Mouse (Mus musculus) left cerebral cortex, postnatal 4 days (tissue): ENCODE measurements around the gene Rpain. TPM values are rescaled to one million over a fixed set of nuclear protein-coding genes. Genes with fewer than 3 reads are reported as not detected.

Experiments used
- DNase-seq: peaks from one replicate; pipeline ENCODE4 v3.0.0-alpha.2; 2022
- intact Hi-C: fragments of 180-260 bp; cut with DNase I; formaldehyde crosslinking; loops from one replicate; pipeline ENCODE4 v1.15.1; 2025
- total RNA-seq, 2 experiments: library from RNA; stranded (reverse); gene quantifications; 2 replicates each; pipeline ENCODE4 v1.2.3; 2021

Rpain gene
- 10 to 100 TPM; 50.2 to 50.7 TPM for total RNA-seq

DNA sequence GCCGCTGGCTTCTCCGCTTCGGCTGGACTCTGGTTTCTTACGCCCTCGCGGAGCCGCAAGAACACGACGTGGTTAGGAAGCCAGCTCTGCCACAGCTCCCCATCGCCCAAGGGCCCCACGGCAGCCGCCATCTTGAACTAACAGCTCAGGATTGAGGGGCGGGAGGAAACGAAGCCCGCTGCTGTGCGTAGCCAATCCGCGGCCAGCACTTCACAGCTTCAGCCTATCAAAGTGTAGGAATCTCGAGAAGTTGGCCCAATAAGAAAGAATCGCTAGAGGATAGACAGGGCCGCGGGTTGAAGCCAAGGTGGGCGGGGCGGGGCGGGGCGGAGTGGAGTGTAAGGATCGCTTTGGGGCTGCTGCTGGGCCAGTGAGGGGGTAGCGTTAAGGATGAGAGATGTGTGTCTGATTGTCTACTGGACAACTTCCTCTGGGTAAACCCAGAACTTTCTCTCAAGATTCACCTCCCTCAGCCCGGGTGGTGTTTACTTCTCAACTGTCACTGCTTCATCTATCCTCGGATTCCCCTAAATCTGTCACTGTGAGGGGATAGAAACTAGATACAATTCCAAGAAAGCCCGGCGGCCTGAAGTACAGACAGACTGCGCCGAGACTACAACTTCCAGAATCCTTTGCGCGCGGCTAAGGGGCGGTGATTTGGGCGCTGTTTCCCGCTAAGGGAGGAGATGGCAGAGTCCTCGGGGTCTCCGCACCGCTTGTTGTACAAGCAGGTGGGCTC, at the start of gene Rpain, which contains the start of gene Nup88:
Gene Rpain (plus strand): TSS at position 393 of the 739 bp plus-strand sequence.
Gene Nup88 (minus strand): TSS at position 153 of the 739 bp plus-strand sequence.
- peak; percentile 94 for DNase-seq
- intact Hi-C loops = no loop called here

DNA sequence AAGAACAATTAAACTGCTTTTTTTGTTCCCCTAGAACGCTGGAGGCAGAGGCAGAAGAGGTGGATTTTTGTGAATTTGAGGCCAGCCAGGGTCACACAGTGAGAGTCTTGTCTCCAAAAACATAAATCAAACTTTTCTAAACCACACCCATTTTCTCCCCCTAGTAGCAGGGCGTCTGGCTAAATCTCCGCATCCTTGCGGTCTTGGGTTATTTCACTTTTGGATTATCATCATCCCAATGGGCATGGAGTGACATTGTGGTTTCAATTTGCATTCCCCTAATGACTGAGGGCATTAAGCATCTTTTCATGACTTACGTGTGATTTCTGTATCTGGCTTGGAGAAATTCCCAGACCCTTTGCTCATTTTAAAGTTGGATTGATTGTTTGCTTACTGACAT, 38.6 kb upstream of the Rpain start:
- intact Hi-C loops = no loop called here
- no peak for DNase-seq

DNA sequence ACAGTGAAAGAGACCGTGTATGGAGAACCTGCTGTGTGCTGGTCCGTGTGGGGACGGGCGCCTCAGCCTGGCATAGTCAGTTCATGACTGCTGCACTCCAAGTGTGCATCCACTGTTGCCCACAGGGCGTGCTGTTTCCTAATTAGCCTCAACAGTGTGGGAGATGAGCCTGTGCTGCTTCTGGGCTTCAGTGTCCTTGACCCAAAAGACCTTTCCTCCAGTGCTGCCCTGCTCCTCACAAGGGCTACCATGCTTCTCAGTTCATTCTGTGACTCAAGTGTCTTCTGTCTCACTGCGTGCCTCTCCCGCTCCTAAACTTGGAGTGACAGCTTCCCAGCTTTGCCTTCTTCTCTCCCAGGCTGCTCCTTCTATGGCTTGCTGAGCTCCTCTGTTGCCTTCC, 34.7 kb upstream of the Rpain start:
- intact Hi-C loops = no loop called here

DNA sequence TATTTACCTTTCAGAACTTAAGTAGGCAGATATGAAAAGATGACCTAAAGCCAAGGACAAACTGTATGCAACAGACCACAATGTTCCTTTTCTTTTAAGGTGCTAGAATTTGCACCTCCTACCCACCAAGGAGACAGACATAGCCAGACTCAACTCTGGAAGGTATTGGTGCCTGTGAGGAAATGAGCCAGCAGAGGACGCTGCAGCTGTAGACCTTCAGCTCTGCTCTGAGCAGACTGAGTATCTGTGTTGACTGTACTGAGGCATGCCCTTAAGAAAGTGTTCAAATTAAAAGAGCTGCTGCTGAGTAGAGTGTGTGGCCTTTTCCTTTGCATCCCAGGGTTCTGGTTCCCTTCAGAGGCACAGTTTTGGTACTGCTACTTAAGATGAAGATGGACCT, 27.4 kb upstream of the Rpain start:
- DNase-seq = no peak
- intact Hi-C loops = no loop called here

More for the DNA sequence above, 34.7 kb upstream of the Rpain start:
- peak; percentile 1 for DNase-seq

DNA sequence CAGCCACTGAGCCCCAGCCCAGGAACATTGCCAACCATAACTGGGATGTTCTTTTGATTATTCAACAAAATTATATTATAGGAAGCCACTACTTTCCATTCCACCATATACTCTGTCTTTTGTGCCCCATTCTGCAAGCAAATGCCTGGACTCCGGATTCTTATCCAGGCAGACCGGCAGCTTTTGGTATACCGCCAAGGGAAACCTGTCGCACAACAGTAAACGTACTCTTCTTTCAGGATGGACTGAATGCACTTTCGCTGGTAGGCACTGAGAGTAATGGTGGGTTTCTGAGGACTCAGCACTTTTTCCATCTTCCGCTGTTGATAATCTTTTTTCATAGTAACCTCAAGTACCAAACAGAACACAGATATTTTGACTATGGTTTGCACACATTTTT, 26.4 kb upstream of the Rpain start:
- peak; percentile 11 for DNase-seq
- intact Hi-C loops = no loop called here

DNA sequence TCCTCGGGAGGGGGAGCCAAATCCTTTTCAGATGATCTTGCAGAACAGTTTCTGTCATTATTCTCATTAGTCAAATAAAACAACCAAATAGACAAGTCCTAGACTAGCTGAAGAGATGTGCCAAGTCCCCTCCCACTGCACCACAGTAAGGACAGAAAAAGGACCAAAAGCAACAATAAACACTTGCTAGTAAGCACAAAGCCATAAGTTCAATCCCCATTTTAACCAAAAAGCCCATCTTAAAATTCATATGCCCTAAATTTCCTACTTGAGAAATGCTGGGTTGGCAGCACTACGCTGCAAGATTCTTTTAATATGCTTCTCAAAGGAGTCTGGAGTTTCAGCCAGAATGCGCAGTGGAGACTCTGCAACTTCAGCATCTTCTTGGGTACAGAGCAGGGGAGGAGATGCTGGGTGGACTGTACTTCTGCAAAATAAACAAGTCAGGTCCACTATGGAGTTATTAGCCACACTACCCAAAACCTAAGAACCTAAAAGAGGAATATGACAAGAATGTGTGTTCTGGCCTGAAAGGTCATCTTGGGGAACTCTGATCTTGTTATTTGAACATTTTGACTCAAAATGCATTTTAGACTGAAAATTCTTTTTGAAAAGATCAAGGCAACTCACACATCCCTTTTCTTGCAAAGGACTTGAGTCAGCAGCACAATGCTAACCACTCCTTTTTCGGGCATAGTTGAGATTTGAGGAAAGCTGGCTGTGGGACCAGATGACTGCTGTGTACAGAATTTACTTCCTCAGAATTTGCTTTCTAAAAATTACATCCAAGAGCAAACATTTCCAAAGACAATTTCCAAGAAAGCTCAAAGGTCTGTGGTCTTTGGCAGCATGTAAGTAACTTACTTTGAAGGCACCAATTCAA, 24.8 kb upstream of the Rpain start:
- intact Hi-C loops = no loop called here

DNA sequence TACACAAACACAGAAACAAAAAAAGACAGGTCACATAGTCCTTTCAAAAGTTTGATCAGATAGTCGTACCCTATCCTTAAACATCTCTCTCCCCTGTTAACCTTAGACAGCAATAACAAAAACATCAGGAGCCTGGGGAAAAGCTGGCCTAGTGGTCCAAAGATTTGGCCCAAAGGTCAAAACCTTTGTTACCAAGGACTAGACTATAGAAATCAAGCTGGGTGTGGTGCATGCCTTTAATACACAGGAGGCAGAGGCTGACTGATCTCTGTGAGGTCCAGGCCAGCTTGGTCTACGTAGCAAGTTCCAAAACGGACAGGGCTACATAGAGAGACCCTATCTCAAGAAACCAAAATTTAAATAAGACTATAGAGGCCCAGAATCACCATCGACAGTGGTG, 15.3 kb upstream of the Rpain start:
- no peak for DNase-seq
- intact Hi-C loops = no loop called here

More for the DNA sequence above, 24.8 kb upstream of the Rpain start:
- DNase-seq = no peak

DNA sequence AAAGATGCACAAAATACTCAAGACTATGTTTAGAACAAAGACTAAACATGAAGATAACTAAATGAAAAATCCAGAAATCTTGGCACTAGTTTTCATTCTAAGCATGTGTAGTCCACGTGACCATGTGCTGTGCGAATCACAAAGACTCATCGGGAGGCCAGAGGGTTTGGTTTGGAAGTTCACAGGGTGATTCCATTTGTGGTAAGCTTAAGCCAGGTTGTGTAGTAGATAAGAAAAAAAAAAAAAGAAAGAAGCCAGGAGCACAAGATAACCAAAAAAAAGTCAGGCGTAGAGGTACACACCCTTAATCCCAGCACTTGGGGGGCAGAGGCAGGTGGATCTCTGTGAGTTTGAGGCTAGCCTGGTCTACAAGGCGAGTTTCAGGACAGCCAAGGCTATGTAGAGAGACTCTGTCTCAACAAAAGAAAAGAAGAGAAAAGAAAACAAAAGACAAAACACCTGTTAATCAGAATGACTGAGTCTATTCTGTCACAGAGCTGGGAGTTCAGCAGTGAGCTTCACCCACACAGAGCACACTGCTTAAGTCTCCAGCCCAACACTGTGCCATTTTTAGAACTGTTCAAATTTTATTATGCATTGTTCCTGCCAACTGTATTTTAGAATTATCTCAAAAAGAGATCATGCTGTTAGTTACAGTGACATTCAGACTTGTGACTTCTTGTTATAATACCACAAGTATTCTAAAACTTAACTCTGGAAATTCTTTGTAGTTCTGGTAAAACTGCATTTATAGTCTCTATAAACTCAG, 9.0 kb upstream of the Rpain start:
- no peak for DNase-seq
- intact Hi-C loops = no loop called here

DNA sequence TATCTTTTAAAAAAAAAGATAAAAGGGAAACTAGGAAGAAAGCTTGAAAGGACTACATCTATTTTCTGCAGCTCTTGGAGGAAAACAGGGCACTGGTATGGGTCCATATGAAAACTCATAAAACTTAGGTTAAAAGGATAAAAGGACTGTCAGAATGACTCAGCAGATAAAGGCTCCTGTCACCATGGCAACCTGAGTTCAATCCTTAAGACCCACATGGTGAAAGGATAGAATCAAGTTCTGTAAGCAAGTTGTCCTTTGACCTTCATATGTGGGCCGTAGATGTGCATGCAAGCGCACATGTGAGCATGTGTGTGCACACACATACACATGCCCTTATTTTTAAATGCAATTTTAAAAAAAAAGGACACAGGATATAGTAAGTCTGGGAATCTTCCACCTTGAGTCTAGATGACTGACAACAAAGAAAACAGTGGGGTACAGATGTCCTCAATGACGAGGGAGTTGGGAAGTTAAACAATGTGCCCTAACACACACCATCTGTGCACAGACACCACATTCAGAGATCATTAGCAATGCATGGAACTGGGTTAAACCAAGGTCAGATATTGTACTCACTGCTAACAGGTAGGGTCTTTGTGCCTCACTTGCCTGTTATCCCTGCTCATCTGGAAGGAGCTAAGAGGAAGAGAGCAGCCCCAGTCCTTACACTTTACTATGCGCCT, 5.6 kb upstream of the Rpain start:
- intact Hi-C loops = no loop called here
- no peak for DNase-seq

DNA sequence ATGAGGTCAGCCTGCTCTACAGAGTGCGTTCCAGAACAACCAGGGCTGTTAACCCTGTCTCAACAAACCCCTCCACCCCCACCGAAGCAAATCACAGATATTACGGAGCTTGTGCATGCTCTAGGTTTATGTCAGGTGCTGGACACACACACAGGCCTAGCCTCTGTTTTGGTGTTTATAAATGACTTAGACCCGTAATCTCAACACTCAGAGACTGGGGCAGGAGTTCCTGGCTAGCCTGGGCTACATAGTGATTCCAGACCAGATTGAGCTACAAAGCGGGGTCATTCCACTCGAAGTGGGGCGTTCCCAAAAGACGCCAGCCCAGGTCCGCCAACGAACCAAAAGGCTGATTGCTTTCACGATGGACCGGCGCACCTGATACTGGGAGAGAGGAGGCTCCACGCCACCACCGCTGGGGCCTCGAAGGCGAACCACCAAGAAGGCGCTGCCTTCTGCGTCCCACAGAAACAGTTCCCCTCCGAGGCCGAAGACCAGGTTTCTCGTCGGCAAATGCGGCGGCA, 680 bp upstream of the Rpain start:
- intact Hi-C loops = no loop called here

DNA sequence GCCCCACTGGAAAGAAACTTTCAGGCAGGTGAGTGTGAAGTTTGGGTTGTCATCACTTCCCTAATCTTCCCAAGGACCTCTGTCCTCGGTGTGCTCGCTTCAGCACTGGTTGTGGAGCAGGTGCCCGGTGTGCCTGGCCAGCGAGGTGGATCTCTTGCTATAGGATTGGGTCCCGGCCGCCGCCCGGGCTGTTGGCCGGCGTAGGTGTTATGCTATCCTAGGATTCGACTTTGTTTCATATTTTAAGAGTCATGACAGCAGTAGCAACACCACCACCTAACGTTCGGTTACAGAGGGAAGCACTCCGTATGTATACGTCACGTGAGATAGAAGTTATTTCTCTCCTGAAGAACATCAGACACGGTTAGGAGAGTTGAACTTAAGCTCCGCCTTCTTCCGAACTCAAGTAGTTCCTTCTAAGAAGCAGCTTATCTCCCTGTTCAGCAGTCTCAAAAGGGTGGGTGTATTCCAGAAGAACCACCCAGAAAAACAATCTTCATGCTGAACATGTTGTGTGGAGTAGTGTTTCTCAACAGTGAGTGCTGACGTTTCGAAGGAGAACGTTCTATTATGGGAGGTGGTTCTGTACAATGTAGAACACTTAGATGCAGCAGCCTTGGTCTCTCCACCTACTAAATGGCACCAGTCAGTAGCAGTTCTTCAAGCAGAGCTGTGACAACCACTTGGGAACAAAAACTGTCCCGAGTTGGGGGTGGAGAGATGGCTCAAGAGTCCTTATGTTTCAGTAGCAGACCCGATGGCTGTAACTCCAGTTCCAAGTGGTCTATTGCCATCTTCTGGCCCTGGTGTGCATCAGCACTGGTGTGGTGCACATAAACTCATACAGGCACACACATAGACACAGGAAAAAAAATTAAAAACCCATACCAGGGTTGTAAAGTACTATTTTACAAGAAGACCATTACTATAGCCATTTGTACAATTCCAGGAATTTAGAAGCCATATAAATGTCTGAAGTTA, 837 bp downstream of the Rpain start:
- no peak for DNase-seq
- intact Hi-C loops = no loop called here

More for the DNA sequence above, 680 bp upstream of the Rpain start:
- no peak for DNase-seq

DNA sequence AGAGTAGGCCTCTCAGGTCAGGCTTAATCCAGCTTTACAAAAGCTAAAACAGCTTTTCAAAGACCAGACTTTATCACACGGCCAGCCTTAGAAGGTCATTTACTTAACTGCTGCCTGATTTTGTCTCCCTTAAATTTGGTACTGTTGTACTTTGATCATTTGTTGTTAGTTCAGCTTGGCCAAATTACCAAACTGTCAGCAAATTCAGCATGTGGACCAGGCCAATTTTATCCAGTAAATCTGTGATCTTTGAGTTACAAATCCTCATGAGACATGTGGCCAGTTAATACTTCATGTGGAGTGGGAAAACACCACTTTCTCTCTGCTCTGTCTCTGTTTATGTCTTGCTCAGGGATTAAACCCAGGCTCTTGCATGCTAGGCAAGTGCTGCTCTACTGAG, 2.6 kb downstream of the Rpain start:
- no peak for DNase-seq
- intact Hi-C loops = no loop called here

DNA sequence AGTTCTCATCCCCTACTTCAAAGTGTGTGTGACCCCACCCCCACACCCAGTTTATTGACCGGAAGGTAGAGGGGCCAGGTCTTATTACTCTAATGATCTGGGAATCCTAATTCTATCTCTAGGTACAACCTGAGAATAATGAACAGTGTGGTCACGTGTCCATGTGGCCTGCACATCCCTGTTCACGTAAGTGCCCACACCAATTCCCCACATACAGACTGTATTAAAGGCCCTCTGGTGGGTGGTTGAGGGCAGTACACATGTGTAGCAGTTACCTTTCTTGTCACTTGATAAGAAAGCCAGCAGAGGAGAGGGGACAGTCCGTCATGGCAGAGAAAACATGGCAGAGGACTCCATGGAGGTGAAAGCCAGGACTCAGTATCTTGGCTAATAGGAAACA, 3.9 kb downstream of the Rpain start:
- DNase-seq = peak; percentile 7
- intact Hi-C loops = no loop called here

DNA sequence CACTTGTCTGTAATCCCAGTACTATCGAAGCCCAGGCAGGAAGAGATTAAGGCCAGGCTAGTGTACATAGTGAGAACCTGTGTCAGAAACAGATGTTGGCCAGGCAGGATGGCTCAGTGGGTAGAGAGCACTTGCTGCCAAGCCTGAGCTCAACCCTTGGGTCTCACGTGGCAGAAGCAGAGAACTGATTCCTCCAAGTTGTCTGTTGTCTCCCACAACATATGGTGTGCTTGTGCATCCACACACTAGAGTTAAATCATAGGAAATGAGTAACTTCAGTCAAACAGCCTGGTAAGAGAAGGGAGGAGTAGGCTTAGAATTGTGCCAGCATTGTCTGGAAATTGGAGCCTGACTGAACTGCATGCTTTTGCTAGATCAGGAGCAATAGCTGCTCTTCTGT, 5.2 kb downstream of the Rpain start:
- DNase-seq = no peak
- intact Hi-C loops = no loop called here

DNA sequence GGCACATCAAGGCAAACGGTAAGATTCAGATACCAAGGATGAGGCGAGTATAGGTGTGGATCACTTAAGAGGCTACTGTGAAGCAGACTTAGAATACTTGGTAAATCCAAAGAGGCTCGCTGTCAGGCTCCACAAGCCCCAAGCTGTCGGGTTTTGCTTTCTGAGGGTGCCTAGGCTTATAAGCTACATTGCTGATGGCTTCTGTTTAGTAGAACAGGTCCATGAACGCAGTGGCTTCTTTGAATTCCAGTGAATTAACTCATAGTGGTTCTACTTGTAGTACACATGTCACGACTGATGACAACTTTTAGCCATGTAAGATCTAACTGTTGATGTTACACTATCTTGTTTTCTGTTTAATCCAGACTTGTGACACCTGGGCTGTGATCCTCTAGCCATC, 7.3 kb downstream of the Rpain start:
- DNase-seq = no peak
- intact Hi-C loops = no loop called here

DNA sequence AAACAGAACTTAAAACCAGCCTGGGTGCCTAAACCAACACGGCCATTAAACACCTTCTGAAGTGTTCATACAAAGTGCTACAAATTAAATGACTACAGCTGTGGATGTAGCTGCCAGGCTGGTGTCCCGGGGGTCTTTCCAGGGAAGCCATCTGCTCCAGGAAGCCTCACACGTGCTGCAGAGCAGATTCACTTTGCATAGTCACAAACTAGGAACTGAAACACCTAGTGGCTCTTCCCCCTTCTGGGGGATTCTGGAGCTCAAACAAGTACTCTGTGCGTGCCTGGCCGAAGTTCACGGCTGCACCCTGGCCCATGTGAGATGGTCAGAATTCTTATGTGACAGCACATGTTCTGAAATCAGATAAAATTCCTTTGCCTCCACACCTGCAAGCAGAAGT, 10.2 kb downstream of the Rpain start:
- intact Hi-C loops = no loop called here
- no peak for DNase-seq

DNA sequence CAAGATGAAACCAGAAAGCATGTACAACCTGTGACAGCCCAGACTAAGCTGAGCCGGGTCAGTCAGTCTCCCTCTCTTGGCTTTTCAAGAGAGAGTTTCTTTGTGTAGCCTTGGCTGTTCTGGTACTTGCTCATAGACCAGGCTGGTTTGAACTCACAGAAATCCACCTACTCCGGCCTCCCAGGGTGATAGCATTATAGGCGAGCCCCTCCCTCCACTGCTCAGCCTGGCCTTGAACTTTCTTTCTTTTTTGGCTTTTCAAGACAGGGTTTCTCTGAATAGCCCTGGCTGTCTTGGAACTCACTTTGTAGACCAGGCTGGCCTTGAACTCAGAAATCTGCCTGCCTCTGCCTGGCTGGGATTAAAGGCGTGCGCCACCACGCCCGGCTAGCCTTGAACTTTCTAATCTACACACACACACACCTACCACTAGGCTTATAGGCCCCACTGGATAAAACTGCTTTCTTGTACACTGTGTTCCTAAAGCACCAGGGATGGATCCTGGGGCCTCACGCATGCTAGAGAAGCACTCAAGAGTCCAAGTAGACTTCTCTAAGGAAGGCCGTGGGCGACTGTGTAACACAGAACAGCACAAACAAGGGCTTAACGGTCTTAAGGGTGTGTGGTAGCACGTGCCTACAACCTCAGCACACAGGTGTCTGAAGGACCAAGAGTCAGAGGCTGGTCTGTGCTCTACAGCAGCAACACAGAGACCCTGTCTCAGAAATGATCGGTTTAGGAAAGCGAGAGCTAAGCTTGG, 10.9 kb downstream of the Rpain start:
- intact Hi-C loops = no loop called here
- no peak for DNase-seq

DNA sequence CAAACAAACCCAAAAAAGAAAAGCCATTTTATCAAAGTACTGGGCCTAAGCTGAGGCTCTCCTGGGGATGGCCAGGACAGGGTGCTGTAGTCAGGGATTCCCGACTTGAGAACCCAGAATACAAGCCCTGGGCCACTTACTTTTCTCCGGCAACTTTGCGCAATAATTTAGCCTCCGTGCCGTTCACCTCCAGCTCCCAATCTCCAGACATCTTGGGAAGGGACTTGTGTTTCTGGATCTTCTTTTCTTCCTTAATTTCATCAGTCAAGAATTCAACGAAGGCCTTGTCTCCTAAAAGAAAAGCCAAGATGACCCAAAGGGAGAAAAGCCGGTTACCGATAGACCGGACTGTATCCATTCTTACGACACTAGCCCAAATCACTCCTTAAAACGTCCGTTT, 12.0 kb downstream of the Rpain start:
- no peak for DNase-seq
- intact Hi-C loops = no loop called here
